Mouse (Mus musculus) hindbrain, embryonic 16.5 days (tissue): ENCODE measurements at regions not wholly inside any gene's neighbourhood (a gene's known extent, or its start where the extent isn't known, plus 50 kb on each side); places are given as distances from the start of the nearest gene placed in this dataset.
"Not testable (repeated sequence)": the region's sequence is repeated elsewhere in the genome, so short reads cannot be mapped to it uniquely, and the experiment has no call there.

ENCODE experiments used
- ATAC-seq: fragments of 200-750 bp; cut with Nextera tagmentation; 2 replicates; pipeline ENCODE4 v1.8.0; 2017; ENCODE audit warnings: moderate TSS enrichment, moderate library complexity
- H3K27ac ChIP-seq: fragments of 300-500 bp; sonication (generic); 2 replicates; pipeline ENCODE4 v1.5.1; 2014; ENCODE audit warnings: low read depth, mild to moderate bottlenecking, control low read depth, low read length, moderate library complexity
- H3K27me3 ChIP-seq: fragments of 300-500 bp; sonication (generic); replicated peaks from 2 replicates; pipeline ENCODE4 v1.6.1; 2014; ENCODE audit warnings: low read length; ENCODE audit not compliant: control insufficient read depth, insufficient read depth
- H3K36me3 ChIP-seq: fragments of 300-500 bp; sonication (generic); 2 replicates; pipeline ENCODE4 v1.6.1; 2014; ENCODE audit warnings: mild to moderate bottlenecking, low read length, moderate library complexity, mixed read lengths; ENCODE audit not compliant: control insufficient read depth, insufficient read depth
- H3K4me1 ChIP-seq: fragments of 300-500 bp; sonication (generic); 2 replicates; pipeline ENCODE4 v1.6.1; 2014; ENCODE audit warnings: low read depth, low read length; ENCODE audit not compliant: control insufficient read depth, insufficient read depth
- H3K4me2 ChIP-seq: fragments of 300-500 bp; sonication (generic); 2 replicates; pipeline ENCODE4 v1.6.1; 2014; ENCODE audit warnings: mild to moderate bottlenecking, low read length, control low read depth, moderate library complexity
- H3K4me3 ChIP-seq: fragments of 300-500 bp; sonication (generic); 2 replicates; pipeline ENCODE4 v1.5.1; 2014; ENCODE audit warnings: mild to moderate bottlenecking, low read length, control low read depth, moderate library complexity
- H3K9ac ChIP-seq: fragments of 300-500 bp; sonication (generic); 2 replicates; pipeline ENCODE4 v1.6.1; 2014; ENCODE audit warnings: low read depth, mild to moderate bottlenecking, control low read depth, low read length, moderate library complexity
- H3K9me3 ChIP-seq: fragments of 300-500 bp; sonication (generic); 2 replicates; pipeline ENCODE4 v1.6.1; 2014; ENCODE audit warnings: mild to moderate bottlenecking, low read length, moderate library complexity; ENCODE audit not compliant: control insufficient read depth
- WGBS: fragments of 180-500 bp; shearing (Covaris S2); extraction: QIAGEN DNeasy Blood & Tissue Kit; methylation state at CpG from one replicate; pipeline ENCODE4 v1.1.7; 2014; 5-methylcytosine and 5-hydroxymethylcytosine counted together

GRCm38 (mm10) chr3:9100761-9101160, 509.1 kb downstream of the Zfp704 start:
- H3K27ac ChIP-seq = no peak overlapping the region
- no peaks in the 10 kb centered on the region for H3K36me3 ChIP-seq
- no peaks in the 10 kb centered on the region for H3K9me3 ChIP-seq
- H3K4me2 ChIP-seq = no peak overlapping the region
- H3K9ac ChIP-seq = no peak overlapping the region
- no peak overlapping the region for H3K4me3 ChIP-seq
- no peaks in the 10 kb centered on the region for H3K27me3 ChIP-seq
- ATAC-seq = no peak
- 84% methylated on average over 8 of the region's 8 CpGs for WGBS
- H3K4me1 ChIP-seq = no peaks in the 10 kb centered on the region

DNA sequence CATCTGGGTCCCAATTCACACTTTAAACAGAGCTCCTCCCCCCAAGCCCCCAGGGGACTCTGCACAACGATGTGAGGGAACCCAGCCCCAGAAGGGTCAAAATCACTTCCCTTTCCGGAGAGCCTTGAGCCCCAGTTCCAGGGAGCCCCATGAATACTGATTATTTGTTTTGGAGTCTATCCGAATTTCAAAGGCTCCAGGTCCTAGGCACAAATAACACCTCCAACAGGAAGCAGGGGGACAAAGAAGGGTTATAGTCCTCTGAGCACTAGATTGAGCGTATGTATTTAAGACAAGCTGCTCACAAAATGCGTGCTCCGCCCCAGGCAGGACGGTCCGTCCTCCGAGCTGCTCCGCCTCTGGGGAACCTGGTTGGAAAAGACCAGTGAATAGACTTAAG, 511.4 kb downstream of the Zfp704 start:
- Histone ChIP-seq H3K27ac (no peak overlapping the region), H3K4me2 (no peak overlapping the region), H3K4me3 (no peak overlapping the region), H3K27me3 (no peaks in the 10 kb centered on the region), H3K9ac (no peak overlapping the region), H3K9me3 (no peaks in the 10 kb centered on the region), H3K36me3 (no peaks in the 10 kb centered on the region), H3K4me1 (no peaks in the 10 kb centered on the region)
- ATAC-seq = no peak
- WGBS = 80% methylated on average over 10 of the region's 10 CpGs

DNA sequence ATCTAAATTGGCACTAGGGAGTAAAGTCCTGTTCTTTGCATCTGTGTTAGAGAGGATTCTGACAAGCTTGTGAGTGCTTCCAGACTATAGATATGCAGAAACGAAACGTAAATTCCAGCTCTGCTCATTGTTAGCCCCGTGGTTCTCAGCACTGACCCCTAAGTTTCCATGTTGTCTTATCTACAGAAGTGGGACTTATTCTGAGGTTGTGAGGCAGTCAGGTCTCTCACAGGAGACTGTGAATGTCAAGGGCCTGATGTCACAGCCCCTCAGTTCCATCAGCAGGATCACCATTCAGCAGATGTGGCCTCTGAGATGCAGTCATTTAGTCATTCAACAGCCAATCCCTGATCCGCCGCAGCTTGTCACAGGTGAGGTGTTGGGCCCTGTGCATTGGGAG, 525.8 kb downstream of the Zfp704 start:
- Histone ChIP-seq H3K27ac (no peak overlapping the region), H3K9me3 (no peaks in the 10 kb centered on the region), H3K4me3 (no peak overlapping the region), H3K27me3 (no peaks in the 10 kb centered on the region), H3K4me1 (no peaks in the 10 kb centered on the region), H3K9ac (no peak overlapping the region), H3K4me2 (no peak overlapping the region), H3K36me3 (no peaks in the 10 kb centered on the region)
- WGBS = 85% methylated on average over 5 of the region's 5 CpGs
- no peak for ATAC-seq

DNA sequence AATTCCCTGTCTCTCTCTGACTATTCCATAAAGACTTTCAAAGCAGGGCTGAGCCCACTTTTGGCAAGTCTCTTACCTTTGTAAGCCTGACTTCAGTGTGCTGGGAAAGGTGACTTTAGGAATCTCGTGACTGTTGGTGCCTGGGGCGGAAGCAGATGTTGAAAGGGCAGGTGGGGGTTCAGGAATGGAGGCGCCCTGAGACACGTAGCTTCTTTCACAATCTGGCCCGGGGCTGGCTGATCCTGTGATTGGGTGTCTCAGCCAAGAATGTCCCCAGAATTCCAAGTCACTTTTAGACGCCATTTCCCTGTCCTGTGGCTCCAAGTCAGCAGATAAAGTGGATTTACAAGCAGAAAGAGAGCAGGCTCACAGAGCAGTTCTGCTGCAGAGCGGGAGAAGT, 527.8 kb downstream of the Zfp704 start:
- Histone ChIP-seq H3K36me3 (no peaks in the 10 kb centered on the region), H3K27ac (no peak overlapping the region), H3K9ac (no peak overlapping the region), H3K27me3 (no peaks in the 10 kb centered on the region), H3K4me1 (no peaks in the 10 kb centered on the region), H3K9me3 (no peaks in the 10 kb centered on the region), H3K4me2 (no peak overlapping the region), H3K4me3 (no peak overlapping the region)
- no peak for ATAC-seq
- 78% methylated on average over 7 of the region's 7 CpGs for WGBS

DNA sequence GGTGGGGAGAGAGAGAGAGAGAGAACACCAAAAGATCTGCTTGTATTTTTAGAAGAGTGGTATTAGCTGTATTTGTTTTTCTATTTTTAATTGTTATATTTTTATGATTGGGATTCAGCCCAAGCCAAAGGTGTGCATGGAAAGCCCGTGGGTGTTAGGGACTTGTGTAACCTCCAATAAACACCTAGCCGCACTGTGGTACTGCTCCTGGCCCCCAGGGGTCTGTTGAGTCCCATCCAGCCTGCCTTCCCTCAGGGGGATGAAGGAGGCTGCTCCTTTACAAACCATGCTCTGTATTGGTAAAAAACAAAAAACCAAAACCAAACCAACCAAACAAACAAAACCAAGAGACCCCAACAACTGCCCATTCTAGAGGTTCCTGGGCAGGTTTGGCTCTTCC, 531.7 kb downstream of the Zfp704 start:
- no peak overlapping the region for H3K27ac ChIP-seq
- H3K4me1 ChIP-seq = no peaks in the 10 kb centered on the region
- H3K9me3 ChIP-seq = no peaks in the 10 kb centered on the region
- H3K4me3 ChIP-seq = no peak overlapping the region
- WGBS = 80% methylated on average over 2 of the region's 2 CpGs
- ATAC-seq = no peak
- H3K36me3 ChIP-seq = no peaks in the 10 kb centered on the region
- no peak overlapping the region for H3K4me2 ChIP-seq
- H3K27me3 ChIP-seq = no peaks in the 10 kb centered on the region
- H3K9ac ChIP-seq = no peak overlapping the region

GRCm38 (mm10) chr3:9076696-9077095, 533.2 kb downstream of the Zfp704 start:
- WGBS = 25% methylated on average over 3 of the region's 3 CpGs
- H3K27me3 ChIP-seq = no peaks in the 10 kb centered on the region
- H3K36me3 ChIP-seq = no peaks in the 10 kb centered on the region
- no peaks in the 10 kb centered on the region for H3K9me3 ChIP-seq
- no peak overlapping the region for H3K9ac ChIP-seq
- no peaks in the 10 kb centered on the region for H3K4me1 ChIP-seq
- ATAC-seq = peak; percentile 60
- H3K4me3 ChIP-seq = no peak overlapping the region
- no peak overlapping the region for H3K27ac ChIP-seq
- H3K4me2 ChIP-seq = no peak overlapping the region

- H3K27me3 ChIP-seq, H3K9me3 ChIP-seq, H3K27ac ChIP-seq, H3K4me2 ChIP-seq, H3K9ac ChIP-seq, ATAC-seq, H3K4me3 ChIP-seq, H3K4me1 ChIP-seq, H3K36me3 ChIP-seq: not testable (repeated sequence)
- 86% methylated on average over 13 of the region's 13 CpGs for WGBS
Observed at GRCm38 (mm10) chr3:9072471-9072870, 537.4 kb downstream of the Zfp704 start.

GRCm38 (mm10) chr3:9067048-9067447, 542.8 kb downstream of the Zfp704 start:
- Histone ChIP-seq H3K9ac (no peak overlapping the region), H3K9me3 (no peaks in the 10 kb centered on the region), H3K27ac (no peak overlapping the region), H3K36me3 (no peaks in the 10 kb centered on the region), H3K4me3 (no peak overlapping the region), H3K4me1 (no peaks in the 10 kb centered on the region), H3K27me3 (no peaks in the 10 kb centered on the region), H3K4me2 (no peak overlapping the region)
- ATAC-seq = 0 out of 2 replicates have a peak, but pooled peaks have one; percentile 50
- WGBS = 1% methylated on average over 12 of the region's 12 CpGs

GRCm38 (mm10) chr3:9066374-9066773, 543.5 kb downstream of the Zfp704 start:
- no peak overlapping the region for H3K4me3 ChIP-seq
- H3K4me2 ChIP-seq = no peak overlapping the region
- ATAC-seq = peak; percentile 56; the same call in 1 of the 2 replicates
- no peaks in the 10 kb centered on the region for H3K9me3 ChIP-seq
- no peaks in the 10 kb centered on the region for H3K36me3 ChIP-seq
- H3K9ac ChIP-seq = no peak overlapping the region
- no peak overlapping the region for H3K27ac ChIP-seq
- no peaks in the 10 kb centered on the region for H3K4me1 ChIP-seq
- H3K27me3 ChIP-seq = no peaks in the 10 kb centered on the region
- WGBS = 82% methylated on average over 5 of the region's 5 CpGs

GRCm38 (mm10) chr3:9065892-9066291, 544.0 kb downstream of the Zfp704 start:
- WGBS = 74% methylated on average over 5 of the region's 5 CpGs

More at GRCm38 (mm10) chr3:9065892-9066291, 544.0 kb downstream of the Zfp704 start:
- Histone ChIP-seq H3K4me2 (no peak overlapping the region), H3K4me1 (no peaks in the 10 kb centered on the region), H3K36me3 (no peaks in the 10 kb centered on the region), H3K4me3 (no peak overlapping the region), H3K9ac (no peak overlapping the region), H3K27me3 (no peaks in the 10 kb centered on the region), H3K9me3 (no peaks in the 10 kb centered on the region), H3K27ac (no peak overlapping the region)
- no peak for ATAC-seq
